Mouse (Mus musculus) embryonic facial prominence, embryonic 14.5 days (tissue): ENCODE results near the gene Vps33b. TPM values are rescaled to one million over a fixed set of nuclear protein-coding genes. Genes with fewer than 3 reads are reported as not detected.

Source experiments
- ATAC-seq: fragments of 200-750 bp; cut with Nextera tagmentation; 2 replicates; pipeline ENCODE4 v1.8.0; 2017; ENCODE audit warnings: low read depth, moderate number of reproducible peaks, moderate TSS enrichment
- DNase-seq: peaks from one replicate; pipeline ENCODE4 v3.0.0-alpha.2; 2015; ENCODE audit warnings: low spot score
- H3K27ac ChIP-seq: fragments of 300-500 bp; sonication (generic); replicated peaks from 2 replicates; pipeline ENCODE4 v1.5.1; 2014; ENCODE audit warnings: low read depth, mild to moderate bottlenecking, low read length, moderate library complexity
- H3K27me3 ChIP-seq: fragments of 300-500 bp; sonication (generic); replicated peaks from 2 replicates; pipeline ENCODE4 v1.6.1; 2014; ENCODE audit warnings: low read length; ENCODE audit not compliant: control insufficient read depth, insufficient read depth
- H3K36me3 ChIP-seq: fragments of 300-500 bp; sonication (generic); 2 replicates; pipeline ENCODE4 v1.6.1; 2014; ENCODE audit warnings: low read length, mixed read lengths; ENCODE audit not compliant: control insufficient read depth, insufficient read depth
- H3K4me1 ChIP-seq: fragments of 300-500 bp; sonication (generic); 2 replicates; pipeline ENCODE4 v1.6.1; 2014; ENCODE audit warnings: antibody characterized with exemption, low read length; ENCODE audit not compliant: control insufficient read depth, insufficient read depth
- H3K4me2 ChIP-seq: fragments of 300-500 bp; sonication (generic); 2 replicates; pipeline ENCODE4 v1.6.1; 2014; ENCODE audit warnings: low read depth, mild to moderate bottlenecking, low read length, moderate library complexity, mixed read lengths
- H3K4me3 ChIP-seq: fragments of 300-500 bp; sonication (generic); 2 replicates; pipeline ENCODE4 v1.5.1; 2014; ENCODE audit warnings: low read depth, mild to moderate bottlenecking, low read length
- H3K9ac ChIP-seq: fragments of 300-500 bp; sonication (generic); 2 replicates; pipeline ENCODE4 v1.6.1; 2014; ENCODE audit warnings: low read depth, mild to moderate bottlenecking, low read length, moderate library complexity, mixed read lengths
- H3K9me3 ChIP-seq: fragments of 300-500 bp; sonication (generic); 2 replicates; pipeline ENCODE4 v1.6.1; 2016; ENCODE audit warnings: low read length; ENCODE audit not compliant: control insufficient read depth
- WGBS: fragments of 180-500 bp; shearing (Covaris S2); extraction: QIAGEN DNeasy Blood & Tissue Kit; methylation state at CpG from one replicate; pipeline ENCODE4 v1.1.7; 2014; 5-methylcytosine and 5-hydroxymethylcytosine counted together
- polyA plus RNA-seq: library from polyadenylated mRNA; unstranded; fragments of >200 nt; fragmentation: Nextera tagmentation; extraction: Ambion mirVana; gene quantifications from 2 replicates; pipeline ENCODE4 v1.2.1, GENCODE M21; 2014

The Vps33b gene
- polyA plus RNA-seq, 1 experiment from 2014 or later, result 7.0 TPM

DNA sequence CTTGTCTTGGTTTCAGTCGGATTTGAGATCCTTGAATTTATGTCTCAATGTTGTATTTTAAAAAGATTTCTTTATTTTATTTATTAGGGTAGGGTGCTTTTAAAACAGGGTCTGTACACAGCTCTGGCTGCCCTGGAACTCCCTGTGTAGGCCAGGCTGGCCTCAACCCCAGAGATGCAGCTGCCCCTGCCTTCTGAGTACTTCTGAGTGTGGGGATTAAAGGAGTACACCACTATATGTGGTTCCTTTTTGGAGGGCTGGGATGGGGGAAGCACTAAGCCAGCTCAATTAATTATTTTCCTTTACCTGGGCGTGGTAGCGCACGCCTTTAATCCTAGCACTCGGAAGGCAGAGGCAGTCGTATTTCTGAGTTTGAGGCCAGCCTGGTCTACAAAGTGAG lies 27.0 kb downstream of the Vps33b start:
- Histone ChIP-seq H3K4me3 (no peak overlapping the region), H3K36me3 (peaks cover 7% of the 10 kb centered on the region), H3K27ac (no peak overlapping the region), H3K9me3 (no peaks in the 10 kb centered on the region), H3K27me3 (no peaks in the 10 kb centered on the region), H3K4me2 (peak overlapping the region; percentile 69; the same call in 1 of the 2 replicates), H3K9ac (no peak overlapping the region), H3K4me1 (peaks cover 5% of the 10 kb centered on the region)
- 93% methylated on average over 6 of the region's 6 CpGs for WGBS
- DNase-seq (no peak), ATAC-seq (no peak)

DNA sequence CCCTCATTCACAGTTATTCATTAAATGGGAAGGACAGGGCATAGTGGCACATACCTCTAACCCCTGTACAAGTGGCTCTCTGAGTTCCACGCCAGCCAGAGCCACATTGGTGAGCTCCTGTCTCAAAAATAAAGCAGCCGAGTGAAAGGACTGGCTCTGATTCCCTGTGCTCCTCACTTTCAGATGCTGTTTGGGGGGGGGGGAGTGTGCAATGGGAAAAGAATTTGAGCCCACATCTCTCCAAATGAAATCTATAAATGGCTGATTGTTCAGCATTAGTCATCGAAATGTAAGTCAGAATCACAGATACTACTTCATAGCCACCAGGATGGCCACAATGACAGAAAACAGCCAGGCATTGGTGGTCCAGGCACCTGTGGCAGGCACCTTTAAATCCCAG lies 27.6 kb downstream of the Vps33b start:
- no peaks in the 10 kb centered on the region for H3K27me3 ChIP-seq
- H3K9me3 ChIP-seq, result no peaks in the 10 kb centered on the region
- ATAC-seq (no peak), DNase-seq (no peak)
- WGBS, result 74% methylated on average over 3 of the region's 3 CpGs
- H3K9ac ChIP-seq, result no peak overlapping the region
- H3K4me1 ChIP-seq, result peaks cover 5% of the 10 kb centered on the region
- H3K27ac ChIP-seq, result no peak overlapping the region
- no peak overlapping the region for H3K4me3 ChIP-seq
- H3K36me3 ChIP-seq, result peaks cover 13% of the 10 kb centered on the region
- H3K4me2 ChIP-seq, result no peak overlapping the region

DNA sequence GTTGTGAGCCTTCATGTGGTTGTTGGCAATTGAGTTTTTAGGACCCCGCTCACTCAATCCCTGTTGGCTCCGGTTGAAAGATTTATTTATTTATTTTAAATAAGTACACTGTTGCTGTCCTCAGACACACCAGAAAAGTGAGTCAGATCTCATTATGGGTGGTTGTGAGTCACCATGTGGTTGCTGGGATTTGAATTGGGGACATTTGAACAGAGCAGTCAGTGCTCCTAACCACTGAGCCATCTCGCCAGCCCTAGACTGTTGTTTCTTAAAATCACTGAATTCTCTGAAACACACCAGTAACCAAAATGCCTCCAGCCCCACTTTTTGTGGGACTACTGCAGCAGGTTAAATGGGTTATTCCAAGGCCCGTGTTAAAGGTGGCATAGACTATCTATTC lies 29.3 kb downstream of the Vps33b start:
- peaks cover 5% of the 10 kb centered on the region for H3K4me1 ChIP-seq
- no peak overlapping the region for H3K9ac ChIP-seq
- H3K36me3 ChIP-seq, result peaks cover 26% of the 10 kb centered on the region
- H3K4me3 ChIP-seq, result no peak overlapping the region
- H3K27me3 ChIP-seq, result no peaks in the 10 kb centered on the region
- no peaks in the 10 kb centered on the region for H3K9me3 ChIP-seq
- no peak overlapping the region for H3K4me2 ChIP-seq
- WGBS, result 92% methylated on average over 4 of the region's 4 CpGs
- DNase-seq (no peak), ATAC-seq (no peak)
- H3K27ac ChIP-seq, result no peak overlapping the region

DNA sequence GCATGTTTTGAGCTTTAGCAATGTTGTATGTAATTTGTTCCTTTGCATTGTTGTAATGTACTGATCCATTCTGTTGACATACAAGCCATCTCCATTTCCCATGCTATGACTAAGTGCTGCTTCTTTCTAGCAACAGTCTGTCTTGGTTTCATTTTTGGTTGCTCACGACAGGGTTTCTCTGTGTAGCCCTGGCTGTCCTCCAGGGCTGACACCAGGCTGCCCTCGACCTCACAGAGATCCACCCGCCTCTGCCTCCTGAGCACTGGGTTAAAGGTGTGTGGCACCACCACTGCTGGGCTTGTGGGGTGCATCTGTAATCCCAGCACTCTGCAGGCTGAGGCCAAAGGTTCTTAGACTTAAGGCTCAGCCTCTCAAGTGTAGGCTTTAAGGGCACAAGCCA lies 30.1 kb downstream of the Vps33b start:
- no peak overlapping the region for H3K9ac ChIP-seq
- peaks cover 35% of the 10 kb centered on the region for H3K36me3 ChIP-seq
- H3K9me3 ChIP-seq, result no peaks in the 10 kb centered on the region
- H3K27ac ChIP-seq, result no peak overlapping the region
- ATAC-seq (no peak), DNase-seq (no peak)
- no peak overlapping the region for H3K4me3 ChIP-seq
- 96% methylated on average over 3 of the region's 3 CpGs for WGBS
- no peaks in the 10 kb centered on the region for H3K27me3 ChIP-seq
- no peak overlapping the region for H3K4me2 ChIP-seq
- H3K4me1 ChIP-seq, result peaks cover 5% of the 10 kb centered on the region

DNA sequence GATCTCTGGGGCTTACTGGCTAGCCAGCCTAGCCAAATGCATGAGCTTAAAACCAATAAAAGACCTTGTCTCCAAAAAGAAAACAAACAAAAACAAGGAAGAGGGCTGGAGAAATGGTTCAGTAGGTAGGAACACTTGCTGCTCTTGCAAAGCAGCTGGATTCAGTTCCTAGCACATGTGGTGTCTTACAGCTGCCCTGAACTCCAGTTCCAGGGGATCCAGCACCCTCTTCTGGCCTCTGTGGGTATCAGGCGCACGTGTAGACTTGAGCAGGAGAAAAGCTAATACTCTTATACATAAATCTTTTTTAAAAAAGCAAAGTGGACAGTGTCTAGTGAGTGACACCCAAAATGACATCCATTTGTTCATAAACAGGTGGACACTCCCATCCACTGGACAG lies 32.1 kb downstream of the Vps33b start:
- no peak for ATAC-seq
- Histone ChIP-seq H3K27ac (no peak overlapping the region), H3K27me3 (no peaks in the 10 kb centered on the region), H3K4me3 (no peak overlapping the region), H3K36me3 (peaks cover 54% of the 10 kb centered on the region), H3K9me3 (no peaks in the 10 kb centered on the region), H3K9ac (no peak overlapping the region), H3K4me1 (no peaks in the 10 kb centered on the region), H3K4me2 (no peak overlapping the region)
- 94% methylated on average over 2 of the region's 2 CpGs for WGBS
- DNase-seq, result no peak

DNA sequence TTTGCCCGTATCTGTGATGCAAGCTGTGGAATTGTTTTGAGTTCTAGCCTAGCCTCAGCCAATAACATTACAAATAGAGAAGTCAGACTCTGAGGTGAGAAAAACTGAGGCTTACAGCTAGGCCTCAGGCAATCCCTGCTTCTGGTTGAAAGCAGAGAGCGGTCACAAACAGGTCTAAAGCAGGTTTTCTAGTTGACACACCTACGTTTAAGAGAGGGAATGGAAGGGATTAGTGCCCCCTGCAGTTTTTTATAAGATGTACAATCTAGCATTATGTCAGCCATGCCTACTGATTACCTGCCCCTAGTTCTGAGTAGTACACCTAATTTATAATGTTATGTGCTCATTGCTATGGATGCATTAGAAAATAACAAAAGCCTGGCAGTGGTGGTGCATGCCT lies 38.3 kb downstream of the Vps33b start:
- peaks cover 97% of the 10 kb centered on the region for H3K36me3 ChIP-seq
- no peak overlapping the region for H3K27ac ChIP-seq
- H3K9ac ChIP-seq, result no peak overlapping the region
- no peaks in the 10 kb centered on the region for H3K9me3 ChIP-seq
- H3K27me3 ChIP-seq, result no peaks in the 10 kb centered on the region
- H3K4me2 ChIP-seq, result no peak overlapping the region
- no peaks in the 10 kb centered on the region for H3K4me1 ChIP-seq
- DNase-seq, result no peak
- no peak for ATAC-seq
- WGBS, result 61% methylated on average over 3 of the region's 3 CpGs
- no peak overlapping the region for H3K4me3 ChIP-seq

DNA sequence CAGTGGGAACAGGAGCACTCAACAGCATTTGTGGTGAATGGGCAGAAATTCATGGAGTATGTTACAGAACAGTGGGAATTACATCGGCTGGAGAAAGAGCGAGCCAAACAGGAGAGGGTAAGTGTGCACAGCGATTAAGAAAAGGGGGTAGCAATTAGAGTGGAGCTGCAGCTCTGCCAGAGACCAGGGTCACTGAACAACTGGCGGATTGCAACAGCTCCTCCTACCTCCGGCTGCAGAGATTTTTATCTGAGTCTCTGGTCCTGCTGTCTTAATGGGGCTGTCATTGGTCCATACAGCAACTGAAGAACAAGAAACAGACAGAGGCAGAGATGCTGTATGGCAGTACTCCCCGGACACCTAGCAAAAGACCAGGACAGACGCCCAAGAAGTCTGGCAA lies 41.3 kb downstream of the Vps33b start:
- no peak for ATAC-seq
- H3K36me3 ChIP-seq, result peaks cover 98% of the 10 kb centered on the region
- no peak overlapping the region for H3K9ac ChIP-seq
- no peaks in the 10 kb centered on the region for H3K27me3 ChIP-seq
- no peak overlapping the region for H3K4me2 ChIP-seq
- DNase-seq, result no peak
- H3K27ac ChIP-seq, result no peak overlapping the region
- H3K4me1 ChIP-seq, result no peaks in the 10 kb centered on the region
- H3K9me3 ChIP-seq, result no peaks in the 10 kb centered on the region
- H3K4me3 ChIP-seq, result no peak overlapping the region
- WGBS, result 84% methylated on average over 7 of the region's 7 CpGs

DNA sequence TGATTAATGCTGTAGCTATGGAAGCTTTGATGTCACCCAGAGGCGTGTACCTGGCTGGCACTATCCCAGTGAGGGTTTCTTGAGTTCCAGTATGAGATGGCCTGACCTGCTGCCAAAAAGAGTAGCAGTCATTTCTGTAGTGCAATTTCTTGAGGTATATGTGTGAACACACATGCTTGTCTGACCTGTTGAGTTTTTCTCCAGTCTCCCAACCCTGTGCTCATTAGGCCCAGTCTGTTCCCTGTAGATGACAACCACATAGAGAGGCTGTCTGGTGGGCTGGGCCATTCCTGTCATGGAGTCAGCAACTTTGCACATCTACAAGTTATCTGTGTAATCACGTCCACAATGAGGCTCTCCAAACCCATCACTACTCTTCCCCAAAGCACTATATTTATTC lies 46.3 kb downstream of the Vps33b start:
- 84% methylated on average over 2 of the region's 2 CpGs for WGBS
- Histone ChIP-seq H3K27ac (no peak overlapping the region), H3K36me3 (peaks cover 78% of the 10 kb centered on the region), H3K9me3 (no peaks in the 10 kb centered on the region), H3K9ac (no peak overlapping the region), H3K4me1 (no peaks in the 10 kb centered on the region), H3K27me3 (no peaks in the 10 kb centered on the region), H3K4me2 (no peak overlapping the region), H3K4me3 (no peak overlapping the region)
- ATAC-seq (no peak), DNase-seq (no peak)

DNA sequence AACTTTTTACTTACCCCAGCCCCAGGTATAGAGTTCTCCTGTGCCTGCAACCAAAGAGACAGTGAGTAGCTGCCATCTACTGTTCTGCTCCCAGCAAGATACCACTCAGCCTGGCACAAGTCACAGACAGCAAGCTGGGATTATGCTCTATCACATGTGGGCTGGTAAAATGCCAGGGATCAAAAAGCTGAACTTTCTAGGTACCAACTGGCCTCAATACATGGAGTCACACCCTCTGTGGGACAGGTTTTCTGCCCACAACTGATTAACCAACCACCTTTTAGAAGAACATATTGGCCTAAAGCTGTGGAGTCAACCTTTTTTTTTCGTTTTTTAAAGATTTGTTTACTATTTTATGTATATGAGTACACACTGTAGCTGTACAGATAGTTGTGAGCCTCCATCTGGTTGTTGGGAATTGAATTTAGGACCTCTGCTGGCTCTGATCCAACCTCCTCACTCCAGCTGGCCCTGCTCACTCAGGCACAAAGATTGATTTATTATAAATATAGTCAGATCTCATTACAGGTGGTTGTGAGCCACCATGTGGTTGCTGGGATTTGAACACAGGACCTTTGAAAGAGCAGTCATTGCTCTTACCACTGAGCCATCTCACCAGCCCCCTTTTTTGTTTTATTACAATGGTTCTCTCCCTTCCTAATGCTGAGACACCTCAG lies 48.1 kb downstream of the Vps33b start:
- peaks cover 63% of the 10 kb centered on the region for H3K36me3 ChIP-seq

More for the DNA sequence above, 48.1 kb downstream of the Vps33b start:
- H3K4me2 ChIP-seq, result no peak overlapping the region
- no peaks in the 10 kb centered on the region for H3K9me3 ChIP-seq
- ATAC-seq, result no peak
- no peaks in the 10 kb centered on the region for H3K27me3 ChIP-seq
- DNase-seq, result no peak
- H3K4me1 ChIP-seq, result no peaks in the 10 kb centered on the region
- WGBS, result 68% methylated on average over 1 of the region's 1 CpGs
- no peak overlapping the region for H3K4me3 ChIP-seq
- no peak overlapping the region for H3K9ac ChIP-seq
- H3K27ac ChIP-seq, result no peak overlapping the region
